Mouse (Mus musculus): ENCODE measurements around the gene Adora1. TPM values are rescaled to one million over a fixed set of nuclear protein-coding genes. Genes with fewer than 3 reads are reported as not detected.

Gene Adora1
- polyA plus RNA-seq, 1 experiment = 4.5 TPM

- Histone ChIP-seq H3K79me2 (ENCODE audit: control insufficient read depth, insufficient read depth) (no peaks in the 10 kb centered on the region), H3K4me3 (no peak overlapping the region), H3K4me2 (ENCODE audit: low read depth) (no peak overlapping the region), H3K27me3 (ENCODE audit: control insufficient read depth, insufficient read depth, insufficient read length) (peaks cover 64% of the 10 kb centered on the region), H3K36me3 (ENCODE audit: control insufficient read depth, insufficient read depth) (no peaks in the 10 kb centered on the region), H3ac (ENCODE audit: control insufficient read depth, insufficient read length) (no peak overlapping the region)
- TF ChIP-seq USF1 (IDR thresholded peaks at IDR 0.05; ENCODE audit: low read depth) (no peak), CEBPB (IDR thresholded peaks at IDR 0.05; ENCODE audit: insufficient read depth, poor library complexity, severe bottlenecking) (no peak), E2F4 (IDR thresholded peaks at IDR 0.05; ENCODE audit: insufficient read depth) (no peak), MYOG (IDR thresholded peaks at IDR 0.05; ENCODE audit: control insufficient read depth in 1 of 3, insufficient read depth in 1 of 3, insufficient read length in 2 of 3, low read depth in 2 of 3) (no peak), POLR2A (IDR thresholded peaks at IDR 0.05; ENCODE audit: insufficient read length, low read depth) (no peak)
Measured at GRCm38 (mm10) chr1:134173081-134173480, 62.1 kb downstream of the Adora1 start.

GRCm38 (mm10) chr1:134168985-134169697 is 66.1 kb downstream of the Adora1 start:
- Histone ChIP-seq H3K79me2 (ENCODE audit: control insufficient read depth, insufficient read depth) (no peaks in the 10 kb centered on the region), H3K4me3 (no peak overlapping the region), H3K4me2 (ENCODE audit: low read depth) (no peak overlapping the region), H3K27me3 (ENCODE audit: control insufficient read depth, insufficient read depth, insufficient read length) (peaks cover 45% of the 10 kb centered on the region), H3K36me3 (ENCODE audit: control insufficient read depth, insufficient read depth) (no peaks in the 10 kb centered on the region), H3ac (ENCODE audit: control insufficient read depth, insufficient read length) (no peak overlapping the region)
- TF ChIP-seq TCF12 (IDR thresholded peaks at IDR 0.05; ENCODE audit: insufficient read depth, poor library complexity, severe bottlenecking) (no peak), CEBPB (IDR thresholded peaks at IDR 0.05; ENCODE audit: insufficient read depth, poor library complexity, severe bottlenecking) (no peak), MYOD1 (IDR thresholded peaks at IDR 0.05; ENCODE audit: control insufficient read depth in 1 of 3, insufficient read length in 2 of 3, low read depth in 2 of 3) (no peak), SRF (IDR thresholded peaks at IDR 0.05; ENCODE audit: control insufficient read depth, insufficient read length, low read depth) (no peak), POLR2A (IDR thresholded peaks at IDR 0.05; ENCODE audit: insufficient read length, low read depth) (no peak), REST (IDR thresholded peaks at IDR 0.05; ENCODE audit: insufficient read depth, insufficient read length) (no peak), E2F4 (IDR thresholded peaks at IDR 0.05; ENCODE audit: insufficient read depth) (no peak)

- Histone ChIP-seq H3K36me3 (ENCODE audit: control insufficient read depth, insufficient read depth) (no peaks in the 10 kb centered on the region), H3ac (ENCODE audit: control insufficient read depth, insufficient read length) (no peak overlapping the region), H3K4me2 (ENCODE audit: low read depth) (no peak overlapping the region), H3K79me2 (ENCODE audit: control insufficient read depth, insufficient read depth) (no peaks in the 10 kb centered on the region), H3K4me3 (no peak overlapping the region), H3K27me3 (ENCODE audit: control insufficient read depth, insufficient read depth, insufficient read length) (peaks cover 43% of the 10 kb centered on the region)
- no peak for TF ChIP-seq USF1 (IDR thresholded peaks at IDR 0.05; ENCODE audit: low read depth)
- TF ChIP-seq E2F4 (IDR thresholded peaks at IDR 0.05; ENCODE audit: insufficient read depth) = no peak
- TF ChIP-seq MYOD1 (IDR thresholded peaks at IDR 0.05; ENCODE audit: control insufficient read depth in 1 of 3, insufficient read length in 2 of 3, low read depth in 2 of 3) = no peak
- no peak for TF ChIP-seq POLR2AphosphoS2 (IDR thresholded peaks at IDR 0.05; ENCODE audit: insufficient read length, low read depth)
- no peak for TF ChIP-seq CEBPB (IDR thresholded peaks at IDR 0.05; ENCODE audit: insufficient read depth, poor library complexity, severe bottlenecking)
- TF ChIP-seq MYOG (IDR thresholded peaks at IDR 0.05; ENCODE audit: control insufficient read depth in 1 of 3, insufficient read depth in 1 of 3, insufficient read length in 2 of 3, low read depth in 2 of 3) = no peak
- TF ChIP-seq SRF (IDR thresholded peaks at IDR 0.05; ENCODE audit: control insufficient read depth, insufficient read length, low read depth) = no peak
- TF ChIP-seq POLR2A (IDR thresholded peaks at IDR 0.05; ENCODE audit: insufficient read length, low read depth) = no peak
- no peak for TF ChIP-seq TCF3 (IDR thresholded peaks at IDR 0.05; ENCODE audit: insufficient read length, low read depth)
- no peak for TF ChIP-seq TCF12 (IDR thresholded peaks at IDR 0.05; ENCODE audit: insufficient read depth, poor library complexity, severe bottlenecking)
- TF ChIP-seq MAX (IDR thresholded peaks at IDR 0.05; ENCODE audit: low read depth) = no peak
- TF ChIP-seq REST (IDR thresholded peaks at IDR 0.05; ENCODE audit: insufficient read depth, insufficient read length) = no peak
Measured at GRCm38 (mm10) chr1:134168567-134168966, 66.7 kb downstream of the Adora1 start.

GRCm38 (mm10) chr1:134167416-134168305 is 67.6 kb downstream of the Adora1 start:
- Histone ChIP-seq H3K79me2 (ENCODE audit: control insufficient read depth, insufficient read depth) (no peaks in the 10 kb centered on the region), H3K36me3 (ENCODE audit: control insufficient read depth, insufficient read depth) (no peaks in the 10 kb centered on the region), H3K4me2 (ENCODE audit: low read depth) (no peak overlapping the region), H3ac (ENCODE audit: control insufficient read depth, insufficient read length) (no peak overlapping the region), H3K27me3 (ENCODE audit: control insufficient read depth, insufficient read depth, insufficient read length) (peaks cover 34% of the 10 kb centered on the region), H3K4me3 (no peak overlapping the region)
- TF ChIP-seq USF1 (IDR thresholded peaks at IDR 0.05; ENCODE audit: low read depth) (no peak), E2F4 (IDR thresholded peaks at IDR 0.05; ENCODE audit: insufficient read depth) (no peak), POLR2AphosphoS2 (IDR thresholded peaks at IDR 0.05; ENCODE audit: insufficient read length, low read depth) (no peak), MYOG (IDR thresholded peaks at IDR 0.05; ENCODE audit: control insufficient read depth in 1 of 3, insufficient read depth in 1 of 3, insufficient read length in 2 of 3, low read depth in 2 of 3) (no peak), MYOD1 (IDR thresholded peaks at IDR 0.05; ENCODE audit: control insufficient read depth in 1 of 3, insufficient read length in 2 of 3, low read depth in 2 of 3) (no peak), REST (IDR thresholded peaks at IDR 0.05; ENCODE audit: insufficient read depth, insufficient read length) (no peak), POLR2A (IDR thresholded peaks at IDR 0.05; ENCODE audit: insufficient read length, low read depth) (no peak), TCF12 (IDR thresholded peaks at IDR 0.05; ENCODE audit: insufficient read depth, poor library complexity, severe bottlenecking) (no peak), TCF3 (IDR thresholded peaks at IDR 0.05; ENCODE audit: insufficient read length, low read depth) (no peak), SRF (IDR thresholded peaks at IDR 0.05; ENCODE audit: control insufficient read depth, insufficient read length, low read depth) (no peak), MAX (IDR thresholded peaks at IDR 0.05; ENCODE audit: low read depth) (no peak), CEBPB (IDR thresholded peaks at IDR 0.05; ENCODE audit: insufficient read depth, poor library complexity, severe bottlenecking) (no peak)
